23 mouse cellular contexts compared by ENCODE assay signal in the genomic region with DNA sequence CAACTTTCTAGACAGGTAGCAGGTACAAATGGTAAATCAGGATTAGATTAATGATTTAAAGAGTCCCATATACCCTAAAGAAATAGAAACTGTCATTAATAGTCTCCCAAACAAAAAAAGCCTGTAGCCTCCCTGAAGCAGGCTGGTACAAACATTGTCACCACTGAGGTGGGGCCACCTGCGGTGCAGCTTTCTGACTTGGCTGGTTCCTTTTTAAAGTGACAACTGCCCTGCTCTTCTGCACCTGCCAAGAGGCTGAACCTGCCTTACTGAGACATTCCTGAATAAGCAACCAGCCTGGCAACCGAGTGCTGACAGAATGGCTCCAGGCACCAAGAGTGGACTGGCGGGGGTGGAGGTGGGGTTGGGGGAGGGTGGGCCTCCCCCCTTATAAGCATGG.
A peak's percentile ranks its signal among the peaks of the same experiment; 100 is the strongest.
DNase-seq lines count a peak whose midpoint lies in the region; ATAC-seq and TF ChIP-seq lines count a peak whose summit lies in the region.
"Had no signal": no experiment of that assay in that cellular context is flagged by ENCODE, and none has a peak within 500 bp of the region (broad histone marks: within the 10 kb centered on the region; RNA-seq: fewer than 3 reads in every experiment).

No protein-coding gene starts in this region.

- peak; percentile 8 to 10 for DNase-seq in cerebellum, adult 2 months
- no peak for DNase-seq in cerebellum, adult 8-10 months
- peak; percentile 3 to 11 for DNase-seq in cerebellum, postnatal 36 days
- no peak for DNase-seq in cerebellum, adult 11-12 months
- DNase-seq in kidney, adult 9 months = peak; percentile 6
- DNase-seq: adrenal gland, postnatal 14 days; B cell, adult 2 months; gastrocnemius, postnatal 36 days; heart, adult 11 months; heart, postnatal 10 days; heart, postnatal 4 days had no signal

- no peaks in the 10 kb centered on the region for H3K4me1 ChIP-seq in cerebellum, adult 2 months (ENCODE audit: control insufficient read depth, insufficient read depth, low read length)
- no peaks in the 10 kb centered on the region for H3K4me1 ChIP-seq in kidney, embryonic 14.5 days (ENCODE audit: control insufficient read depth, insufficient read depth, low read length)
- H3K4me1 ChIP-seq: embryonic facial prominence, embryonic 10.5 days; forebrain, embryonic 10.5 days; heart, embryonic 10.5 days; hindbrain, embryonic 12.5 days had no signal

- no peak for TF ChIP-seq CTCF in cerebellum, adult 2 months (IDR thresholded peaks at IDR 0.05; ENCODE audit: borderline replicate concordance, insufficient read depth, low read depth, low read length)

- H3K9ac ChIP-seq in kidney, embryonic 14.5 days (ENCODE audit: low read depth, low read length) = no peak overlapping the region
- H3K9ac ChIP-seq: hindbrain, embryonic 12.5 days had no signal

- no peaks in the 10 kb centered on the region for H3K36me3 ChIP-seq in kidney, embryonic 14.5 days (ENCODE audit: control insufficient read depth, insufficient read depth, low read length)
- H3K36me3 ChIP-seq: embryonic facial prominence, embryonic 10.5 days; G1E; heart, embryonic 10.5 days; hindbrain, embryonic 12.5 days had no signal

- no peak overlapping the region for H3K4me2 ChIP-seq in kidney, embryonic 14.5 days (replicated peaks; ENCODE audit: low read depth, low read length)
- H3K4me2 ChIP-seq: hindbrain, embryonic 12.5 days had no signal

- no peak overlapping the region for H3K27ac ChIP-seq in cerebellum, adult 2 months (ENCODE audit: insufficient read depth, low read length)
- no peak overlapping the region for H3K27ac ChIP-seq in kidney, embryonic 14.5 days (ENCODE audit: low read depth, low read length)
- H3K27ac ChIP-seq: embryonic facial prominence, embryonic 10.5 days; forebrain, embryonic 10.5 days; heart, embryonic 10.5 days; hindbrain, embryonic 12.5 days had no signal

- peaks cover 4% of the 10 kb centered on the region for H3K9me3 ChIP-seq in kidney, embryonic 14.5 days (ENCODE audit: control insufficient read depth, low read length)
- H3K9me3 ChIP-seq: G1E had no signal

- no peaks in the 10 kb centered on the region for H3K27me3 ChIP-seq in cerebellum, adult 2 months (ENCODE audit: control insufficient read depth, insufficient read depth, low read length)
- no peaks in the 10 kb centered on the region for H3K27me3 ChIP-seq in kidney, embryonic 14.5 days (ENCODE audit: control insufficient read depth, insufficient read depth, low read length)
- H3K27me3 ChIP-seq: hindbrain, embryonic 12.5 days had no signal

- H3K4me3 ChIP-seq in cerebellum, adult 2 months (replicated peaks; ENCODE audit: insufficient read depth, low read depth, low read length) = no peak overlapping the region
- H3K4me3 ChIP-seq in kidney, embryonic 14.5 days (ENCODE audit: low read length) = no peak overlapping the region
- H3K4me3 ChIP-seq: embryonic facial prominence, embryonic 10.5 days; forebrain, embryonic 10.5 days; heart, embryonic 10.5 days; hindbrain, embryonic 12.5 days had no signal

- ATAC-seq in kidney, embryonic 14.5 days (ENCODE audit: low FRiP score, low TSS enrichment) = no peak
- ATAC-seq in erythroid progenitor cell, adult 5-6 weeks (replicated peaks; ENCODE audit: low FRiP score, poor library complexity, severe bottlenecking) = no peak
- ATAC-seq: CD4-positive, CD25-positive, alpha-beta regulatory T cell, adult 4 months; forebrain, embryonic 14.5 days; hindbrain, embryonic 16.5 days; inflammation-experienced regulatory T-cells, adult 6 months; intestine, postnatal 0 days had no signal

- 35% methylated on average over 3 of the region's 3 CpGs for WGBS in cerebellum, adult 2 months
- 74% methylated on average over 3 of the region's 3 CpGs for WGBS in kidney, embryonic 14.5 days

- no peak for TF ChIP-seq POLR2A in cerebellum, adult 2 months (IDR thresholded peaks at IDR 0.05; ENCODE audit: borderline replicate concordance, insufficient read depth, low read length)

Comparison
In these comparisons a context has a peak if more than half of its experiments do, and no peak if none do; other contexts are left out.
1. DNase-seq: peak in cerebellum, adult 2 months (2 of 2), cerebellum, postnatal 36 days (2 of 2) and kidney, adult 9 months (single experiment); none in cerebellum, adult 8-10 months (single experiment) and cerebellum, adult 11-12 months (single experiment).